Mouse (Mus musculus): ENCODE measurements at regions not wholly inside any gene's neighbourhood (a gene's known extent, or its start where the extent isn't known, plus 50 kb on each side); places are given as distances from the start of the nearest gene placed in this dataset.

DNA sequence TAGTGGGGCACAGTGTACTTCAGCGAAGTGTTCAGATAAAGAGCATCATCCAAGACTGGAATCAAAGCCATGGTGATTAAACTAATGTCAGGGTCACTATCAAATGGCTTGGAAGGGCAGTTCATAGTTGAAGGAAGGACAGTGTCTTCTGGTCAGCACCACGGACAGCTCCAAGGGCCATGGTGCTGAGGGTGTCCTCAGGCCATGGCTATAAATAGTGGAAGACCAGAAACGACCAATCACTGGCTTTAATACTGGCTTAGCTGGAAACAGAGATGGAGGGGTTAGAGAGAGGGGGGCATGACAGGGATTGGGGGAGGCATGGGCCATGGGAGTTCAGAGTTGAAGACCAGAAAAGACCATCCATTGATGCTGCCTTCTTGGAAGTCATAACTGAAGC lies 168.0 kb downstream of the Tpra1 start:
- TF ChIP-seq CTCF (IDR thresholded peaks at IDR 0.05; ENCODE audit: extremely low read depth, insufficient read depth, low read length), result no peak
- TF ChIP-seq POLR2A (IDR thresholded peaks at IDR 0.05; ENCODE audit: extremely low read depth, insufficient read depth, low read length), result no peak

Data from cortical plate, adult 2 months (tissue).